Mouse (Mus musculus) embryonic facial prominence, embryonic 14.5 days (tissue): ENCODE results near the gene Gnaz. TPM values are rescaled to one million over a fixed set of nuclear protein-coding genes. Genes with fewer than 3 reads are reported as not detected.

Experiments
- ATAC-seq: fragments of 200-750 bp; cut with Nextera tagmentation; 2 replicates; pipeline ENCODE4 v1.8.0; 2017; ENCODE audit warnings: low read depth, moderate number of reproducible peaks, moderate TSS enrichment
- DNase-seq: peaks from one replicate; pipeline ENCODE4 v3.0.0-alpha.2; 2015; ENCODE audit warnings: low spot score
- H3K27ac ChIP-seq: fragments of 300-500 bp; sonication (generic); replicated peaks from 2 replicates; pipeline ENCODE4 v1.5.1; 2014; ENCODE audit warnings: low read depth, mild to moderate bottlenecking, low read length, moderate library complexity
- H3K27me3 ChIP-seq: fragments of 300-500 bp; sonication (generic); replicated peaks from 2 replicates; pipeline ENCODE4 v1.6.1; 2014; ENCODE audit warnings: low read length; ENCODE audit not compliant: control insufficient read depth, insufficient read depth
- H3K36me3 ChIP-seq: fragments of 300-500 bp; sonication (generic); 2 replicates; pipeline ENCODE4 v1.6.1; 2014; ENCODE audit warnings: low read length, mixed read lengths; ENCODE audit not compliant: control insufficient read depth, insufficient read depth
- H3K4me1 ChIP-seq: fragments of 300-500 bp; sonication (generic); 2 replicates; pipeline ENCODE4 v1.6.1; 2014; ENCODE audit warnings: antibody characterized with exemption, low read length; ENCODE audit not compliant: control insufficient read depth, insufficient read depth
- H3K4me2 ChIP-seq: fragments of 300-500 bp; sonication (generic); 2 replicates; pipeline ENCODE4 v1.6.1; 2014; ENCODE audit warnings: low read depth, mild to moderate bottlenecking, low read length, moderate library complexity, mixed read lengths
- H3K4me3 ChIP-seq: fragments of 300-500 bp; sonication (generic); 2 replicates; pipeline ENCODE4 v1.5.1; 2014; ENCODE audit warnings: low read depth, mild to moderate bottlenecking, low read length
- H3K9ac ChIP-seq: fragments of 300-500 bp; sonication (generic); 2 replicates; pipeline ENCODE4 v1.6.1; 2014; ENCODE audit warnings: low read depth, mild to moderate bottlenecking, low read length, moderate library complexity, mixed read lengths
- H3K9me3 ChIP-seq: fragments of 300-500 bp; sonication (generic); 2 replicates; pipeline ENCODE4 v1.6.1; 2016; ENCODE audit warnings: low read length; ENCODE audit not compliant: control insufficient read depth
- WGBS: fragments of 180-500 bp; shearing (Covaris S2); extraction: QIAGEN DNeasy Blood & Tissue Kit; methylation state at CpG from one replicate; pipeline ENCODE4 v1.1.7; 2014; 5-methylcytosine and 5-hydroxymethylcytosine counted together
- polyA plus RNA-seq: library from polyadenylated mRNA; unstranded; fragments of >200 nt; fragmentation: Nextera tagmentation; extraction: Ambion mirVana; gene quantifications from 2 replicates; pipeline ENCODE4 v1.2.1, GENCODE M21; 2014

The Gnaz gene
- polyA plus RNA-seq, 1 experiment from 2014 or later = 4.2 TPM

DNA sequence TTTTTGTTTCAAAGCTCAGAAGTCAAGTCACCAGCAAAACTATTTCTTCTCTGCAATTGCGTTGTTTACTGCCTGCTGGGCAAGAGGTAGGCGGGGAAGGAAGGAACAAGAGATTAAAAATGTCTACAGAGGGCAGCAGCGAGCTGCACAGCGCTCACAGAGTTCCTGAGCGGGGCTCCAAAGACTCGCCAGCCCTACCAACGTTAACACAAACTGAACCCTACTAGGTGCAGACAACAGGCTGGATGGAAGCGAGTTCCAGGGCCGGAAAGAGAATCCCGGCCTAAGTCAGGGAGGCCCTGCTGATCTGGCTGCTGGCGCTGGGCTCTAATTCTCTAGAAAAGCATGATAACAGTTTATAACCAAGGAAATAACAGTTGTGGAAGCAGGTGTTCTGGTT, 92.4 kb downstream of the Gnaz start:
- DNase-seq (peak; percentile 86), ATAC-seq (peak; percentile 56)
- 1% methylated on average over 11 of the region's 11 CpGs for WGBS
- Histone ChIP-seq H3K4me1 (peaks cover 26% of the 10 kb centered on the region), H3K4me3 (no peak overlapping the region), H3K36me3 (0 out of 2 replicates have a peak, but pooled peaks cover 2% of the 10 kb centered on the region), H3K27me3 (no peaks in the 10 kb centered on the region), H3K9me3 (no peaks in the 10 kb centered on the region), H3K27ac (no peak overlapping the region), H3K9ac (no peak overlapping the region), H3K4me2 (peak overlapping the region; percentile 90)

DNA sequence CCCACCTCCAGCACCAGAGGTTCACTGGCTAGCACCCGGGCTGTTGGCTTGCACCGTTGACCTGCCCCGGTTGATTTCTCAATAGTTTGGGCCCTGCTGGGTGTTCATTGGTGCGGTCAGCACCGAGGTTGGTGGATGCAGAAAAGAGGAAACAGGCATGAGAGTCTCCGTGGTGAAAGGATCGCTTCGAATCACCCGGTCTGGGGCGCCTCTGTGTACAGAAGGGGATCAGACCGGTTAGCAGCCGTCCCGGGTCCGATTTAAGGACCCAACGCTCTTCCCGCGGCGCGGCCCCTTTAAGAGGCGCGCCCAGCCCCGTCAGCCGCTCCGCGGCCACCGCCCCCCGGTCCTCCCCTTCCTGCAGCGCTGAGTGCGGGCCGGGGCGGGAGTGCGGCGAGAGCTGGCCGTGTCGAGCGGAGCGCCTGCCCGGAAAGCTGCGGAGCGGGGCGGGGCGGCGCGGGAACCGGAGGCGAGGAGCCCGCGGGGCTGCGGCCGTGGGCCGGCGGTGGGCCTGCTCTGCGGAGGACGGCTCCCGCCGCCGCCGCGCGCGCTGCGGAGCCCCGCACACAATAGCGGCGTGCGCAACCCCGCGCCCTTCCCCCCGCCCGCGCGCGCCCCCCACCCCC, 93.4 kb downstream of the Gnaz start, which contains the start of gene Bcr:
Gene Bcr (plus strand): TSS at position 376 of the 626 bp plus-strand sequence.
- Histone ChIP-seq H3K4me3 (peak within 1 kb of the TSS; percentile 86), H3K27me3 (no peaks in the 10 kb centered on the region), H3K9ac (peak within 1 kb of the TSS; percentile 82), H3K27ac (peak within 1 kb of the TSS; percentile 58), H3K4me2 (peak within 1 kb of the TSS; percentile 90), H3K9me3 (no peaks in the 10 kb centered on the region), H3K36me3 (0 out of 2 replicates have a peak, but pooled peaks cover 3% of the 10 kb centered on the region), H3K4me1 (peaks cover 34% of the 10 kb centered on the region)
- WGBS = under 1% methylated on average over 24 of the region's 73 CpGs
- ATAC-seq (peak; percentile 88), DNase-seq (peak; percentile 91)

DNA sequence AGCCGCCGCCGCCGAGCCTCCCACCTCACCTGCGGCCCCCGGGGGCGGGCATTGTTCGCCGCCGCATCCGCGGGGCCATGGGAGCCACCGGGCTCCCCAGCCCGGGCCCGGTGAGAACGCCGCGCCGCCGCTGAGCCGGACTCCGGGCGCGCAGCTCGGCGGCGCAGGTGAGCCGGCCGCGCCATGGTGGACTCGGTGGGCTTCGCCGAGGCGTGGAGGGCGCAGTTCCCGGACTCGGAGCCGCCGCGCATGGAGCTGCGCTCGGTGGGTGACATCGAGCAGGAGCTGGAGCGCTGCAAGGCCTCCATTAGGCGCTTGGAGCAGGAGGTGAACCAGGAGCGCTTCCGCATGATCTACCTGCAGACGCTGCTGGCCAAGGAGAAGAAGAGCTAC, 93.9 kb downstream of the Gnaz start:
- no peaks in the 10 kb centered on the region for H3K27me3 ChIP-seq
- DNase-seq = peak; percentile 35
- H3K27ac ChIP-seq = peak overlapping the region; percentile 58; the same call in 1 of the 2 replicates
- 0 out of 2 replicates have a peak, but pooled peaks cover 6% of the 10 kb centered on the region for H3K36me3 ChIP-seq
- WGBS = 0% methylated on average over 16 of the region's 48 CpGs
- peak; percentile 35 for ATAC-seq
- H3K4me1 ChIP-seq = peaks cover 34% of the 10 kb centered on the region
- H3K9ac ChIP-seq = peak overlapping the region; percentile 82
- H3K4me3 ChIP-seq = peak overlapping the region; percentile 86
- peak overlapping the region; percentile 90 for H3K4me2 ChIP-seq
- no peaks in the 10 kb centered on the region for H3K9me3 ChIP-seq

DNA sequence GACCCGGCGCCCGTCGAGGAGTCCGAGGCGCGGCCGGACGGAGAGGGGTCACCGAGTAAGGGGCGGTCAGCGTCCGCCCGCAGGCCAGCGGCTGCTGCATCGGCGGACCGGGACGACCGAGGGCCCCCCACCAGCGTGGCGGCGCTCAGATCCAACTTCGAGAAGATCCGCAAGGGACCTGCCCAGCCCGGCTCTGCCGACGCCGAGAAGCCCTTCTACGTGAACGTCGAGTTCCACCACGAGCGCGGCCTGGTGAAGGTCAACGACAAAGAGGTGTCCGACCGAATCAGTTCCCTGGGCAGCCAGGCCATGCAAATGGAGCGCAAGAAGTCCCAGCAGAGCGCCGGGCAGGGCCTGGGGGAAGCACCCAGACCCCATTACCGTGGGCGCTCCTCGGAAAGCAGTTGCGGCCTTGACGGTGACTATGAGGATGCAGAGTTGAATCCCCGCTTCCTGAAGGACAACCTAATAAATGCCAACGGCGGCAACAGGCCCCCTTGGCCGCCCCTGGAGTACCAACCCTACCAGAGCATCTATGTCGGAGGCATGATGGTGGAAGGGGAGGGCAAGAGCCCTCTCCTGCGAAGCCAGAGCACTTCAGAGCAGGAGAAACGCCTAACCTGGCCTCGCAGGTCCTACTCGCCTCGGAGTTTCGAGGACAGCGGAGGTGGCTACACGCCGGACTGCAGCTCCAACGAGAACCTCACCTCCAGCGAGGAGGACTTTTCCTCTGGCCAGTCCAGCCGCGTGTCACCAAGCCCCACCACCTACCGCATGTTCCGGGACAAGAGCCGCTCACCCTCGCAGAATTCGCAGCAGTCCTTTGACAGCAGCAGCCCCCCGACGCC, 94.6 kb downstream of the Gnaz start:
- ATAC-seq = no peak
- 2% methylated on average over 49 of the region's 71 CpGs for WGBS
- Histone ChIP-seq H3K27me3 (no peaks in the 10 kb centered on the region), H3K36me3 (0 out of 2 replicates have a peak, but pooled peaks cover 10% of the 10 kb centered on the region), H3K27ac (no peak overlapping the region), H3K9me3 (no peaks in the 10 kb centered on the region), H3K9ac (peak overlapping the region; percentile 82), H3K4me3 (peak overlapping the region; percentile 86), H3K4me1 (peaks cover 35% of the 10 kb centered on the region), H3K4me2 (peak overlapping the region; percentile 90)
- DNase-seq = no peak

DNA sequence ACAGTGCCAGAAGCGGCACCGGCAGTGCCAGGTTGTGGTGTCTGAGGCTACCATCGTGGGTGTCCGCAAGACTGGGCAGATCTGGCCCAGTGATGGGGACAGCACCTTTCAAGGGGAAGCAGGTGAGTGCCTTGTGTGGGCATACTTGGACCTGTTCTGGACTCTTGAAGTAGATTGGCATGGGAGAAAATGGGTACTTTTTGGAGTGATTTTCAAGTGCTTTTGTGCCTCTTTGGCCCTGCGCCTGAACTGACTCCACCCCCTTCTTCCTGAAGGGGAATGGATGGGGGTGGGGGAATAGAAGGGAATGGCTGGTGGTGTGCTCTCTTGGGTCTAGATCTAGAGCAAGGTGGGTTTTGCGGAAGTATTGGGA, 95.2 kb downstream of the Gnaz start:
- H3K4me3 ChIP-seq = peak overlapping the region; percentile 86
- H3K9me3 ChIP-seq = no peaks in the 10 kb centered on the region
- no peak; the same call in 1 of the 2 replicates for ATAC-seq
- H3K4me2 ChIP-seq = peak overlapping the region; percentile 90
- peaks cover 38% of the 10 kb centered on the region for H3K4me1 ChIP-seq
- peak overlapping the region; percentile 82 for H3K9ac ChIP-seq
- no peak overlapping the region for H3K27ac ChIP-seq
- H3K27me3 ChIP-seq = no peaks in the 10 kb centered on the region
- WGBS = 17% methylated on average over 6 of the region's 6 CpGs
- DNase-seq = peak; percentile 50
- 0 out of 2 replicates have a peak, but pooled peaks cover 14% of the 10 kb centered on the region for H3K36me3 ChIP-seq

DNA sequence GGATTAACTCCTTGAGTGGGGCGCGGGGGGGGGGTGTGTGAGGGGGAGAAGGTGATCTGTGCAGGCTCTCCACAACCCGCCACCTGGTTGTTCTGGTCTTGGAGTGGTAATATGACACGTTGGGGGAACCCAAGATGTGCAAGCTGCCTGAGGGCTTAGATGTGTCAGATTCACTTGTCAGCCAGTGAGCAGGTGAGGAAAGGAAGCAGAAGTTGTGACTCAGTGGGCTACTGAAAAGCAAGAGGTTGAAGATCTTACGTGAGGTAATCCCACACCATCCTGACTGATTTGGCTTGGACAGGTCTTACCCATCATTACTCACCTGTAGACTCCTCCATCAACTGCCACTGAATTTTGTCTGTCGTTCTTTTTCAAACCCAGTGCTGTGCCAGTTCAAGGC, 95.6 kb downstream of the Gnaz start:
- Histone ChIP-seq H3K27me3 (no peaks in the 10 kb centered on the region), H3K9me3 (no peaks in the 10 kb centered on the region), H3K9ac (peak overlapping the region; percentile 82; the same call in 1 of the 2 replicates), H3K27ac (no peak overlapping the region), H3K36me3 (0 out of 2 replicates have a peak, but pooled peaks cover 14% of the 10 kb centered on the region), H3K4me2 (peak overlapping the region; percentile 90), H3K4me1 (peaks cover 41% of the 10 kb centered on the region), H3K4me3 (peak overlapping the region; percentile 86)
- peak; percentile 62 for DNase-seq
- WGBS = 26% methylated on average over 6 of the region's 6 CpGs
- ATAC-seq = peak; percentile 19; the same call in 1 of the 2 replicates

DNA sequence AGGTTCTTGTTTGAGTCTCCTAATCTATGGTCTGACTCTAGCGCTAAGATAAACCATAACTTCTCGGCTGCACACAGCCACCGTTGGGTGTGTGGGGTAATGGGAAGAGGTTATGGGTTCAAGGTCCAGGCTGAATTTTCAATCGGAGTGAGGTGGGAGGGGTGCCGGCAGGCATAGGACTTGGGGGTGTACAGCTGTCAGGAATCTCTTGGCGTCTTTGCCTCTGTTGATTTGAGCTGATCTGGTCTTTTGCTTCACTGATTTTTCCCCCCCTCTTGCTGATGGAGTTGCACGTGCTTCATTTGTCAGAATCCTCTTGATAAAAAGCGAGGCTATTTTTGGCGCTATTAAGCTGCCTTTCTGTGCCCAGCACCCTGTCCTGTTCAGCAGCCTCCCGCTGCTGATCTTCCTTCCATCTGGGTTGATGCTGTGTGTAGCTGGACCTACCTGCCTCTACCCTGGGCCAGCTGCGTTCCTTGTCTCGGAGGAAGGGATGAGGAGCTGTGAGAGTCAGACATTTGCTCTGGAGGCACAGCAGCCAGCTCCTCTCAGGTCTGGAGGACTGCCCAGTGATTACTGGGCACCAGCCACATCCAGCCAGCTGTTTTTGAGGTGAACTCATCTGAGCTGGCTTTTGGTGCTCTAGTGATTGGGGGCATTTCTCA, 96.5 kb downstream of the Gnaz start:
- peak overlapping the region; percentile 90 for H3K4me2 ChIP-seq
- H3K27ac ChIP-seq = no peak overlapping the region
- 0 out of 2 replicates have a peak, but pooled peaks cover 14% of the 10 kb centered on the region for H3K36me3 ChIP-seq
- peaks cover 47% of the 10 kb centered on the region for H3K4me1 ChIP-seq
- no peak for ATAC-seq
- DNase-seq = no peak
- peak overlapping the region; percentile 86 for H3K4me3 ChIP-seq
- WGBS = 65% methylated on average over 12 of the region's 12 CpGs
- H3K9ac ChIP-seq = peak overlapping the region; percentile 2; the same call in 1 of the 2 replicates
- H3K9me3 ChIP-seq = no peaks in the 10 kb centered on the region
- H3K27me3 ChIP-seq = no peaks in the 10 kb centered on the region

DNA sequence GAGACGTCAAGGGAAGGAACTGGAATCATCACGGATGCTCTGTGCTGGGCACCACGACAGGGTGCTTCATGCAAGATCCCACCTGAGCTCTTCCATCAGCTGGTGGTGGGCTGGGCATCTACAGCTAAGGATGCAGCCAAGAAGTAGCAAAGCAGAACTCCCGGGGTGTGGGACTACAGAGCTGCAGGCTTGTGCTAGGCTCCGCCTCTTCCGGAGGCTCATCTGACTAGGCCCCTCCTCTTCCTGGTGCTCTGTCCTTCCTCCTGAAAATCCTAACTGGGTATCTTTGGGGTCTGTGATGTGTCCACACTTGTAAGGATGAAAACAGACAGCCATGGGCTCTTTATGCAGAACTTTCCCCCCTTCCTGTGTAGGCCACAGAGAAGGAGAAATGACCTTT, 98.7 kb downstream of the Gnaz start:
- WGBS = 76% methylated on average over 6 of the region's 6 CpGs
- no peak overlapping the region for H3K9ac ChIP-seq
- ATAC-seq (no peak), DNase-seq (no peak)
- no peak overlapping the region for H3K27ac ChIP-seq
- H3K27me3 ChIP-seq = no peaks in the 10 kb centered on the region
- no peak overlapping the region for H3K4me3 ChIP-seq
- H3K9me3 ChIP-seq = no peaks in the 10 kb centered on the region
- H3K4me1 ChIP-seq = peaks cover 44% of the 10 kb centered on the region
- 0 out of 2 replicates have a peak, but pooled peaks cover 14% of the 10 kb centered on the region for H3K36me3 ChIP-seq
- no peak overlapping the region for H3K4me2 ChIP-seq
